In genomic region chr8:121431499-121431898, GRCm38 (mm10) we compare ENCODE assay signal across 10 mouse cellular contexts.
A peak's percentile ranks its signal among the peaks of the same experiment; 100 is the strongest.
DNase-seq lines count a peak whose midpoint lies in the region; ATAC-seq and TF ChIP-seq lines count a peak whose summit lies in the region.
"Had no signal": no experiment of that assay in that cellular context is flagged by ENCODE, and none has a peak within 500 bp of the region (broad histone marks: within the 10 kb centered on the region; RNA-seq: fewer than 3 reads in every experiment).

No protein-coding gene starts in this region.

- TF ChIP-seq POLR2A in limb, embryonic 14.5 days (IDR thresholded peaks at IDR 0.05; ENCODE audit: borderline replicate concordance, extremely low read depth, insufficient read depth, insufficient read length), result no peak

- no peak overlapping the region for H3K4me2 ChIP-seq in kidney, embryonic 16.5 days (replicated peaks; ENCODE audit: low read depth, low read length)
- H3K4me2 ChIP-seq in embryonic facial prominence, embryonic 15.5 days (replicated peaks), result no peak overlapping the region
- H3K4me2 ChIP-seq in limb, embryonic 14.5 days (replicated peaks; ENCODE audit: low read depth, low read length, severe bottlenecking), result no peak overlapping the region
- H3K4me2 ChIP-seq in liver, embryonic 12.5 days, result no peak overlapping the region
- H3K4me2 ChIP-seq: midbrain, embryonic 12.5 days had no signal

- H3K9ac ChIP-seq in kidney, embryonic 16.5 days (replicated peaks; ENCODE audit: low read length), result no peak overlapping the region
- H3K9ac ChIP-seq in embryonic facial prominence, embryonic 15.5 days, result no peak overlapping the region
- no peak overlapping the region for H3K9ac ChIP-seq in limb, embryonic 14.5 days (ENCODE audit: low read depth, low read length, severe bottlenecking)
- H3K9ac ChIP-seq in liver, embryonic 12.5 days, result no peak overlapping the region
- H3K9ac ChIP-seq: midbrain, embryonic 12.5 days had no signal

- no peaks in the 10 kb centered on the region for H3K36me3 ChIP-seq in kidney, embryonic 16.5 days (ENCODE audit: insufficient read depth, low read length)
- H3K36me3 ChIP-seq in embryonic facial prominence, embryonic 15.5 days, result no peaks in the 10 kb centered on the region
- no peaks in the 10 kb centered on the region for H3K36me3 ChIP-seq in limb, embryonic 14.5 days (ENCODE audit: control insufficient read depth, insufficient read depth, low read length)
- no peaks in the 10 kb centered on the region for H3K36me3 ChIP-seq in liver, embryonic 12.5 days
- H3K36me3 ChIP-seq: midbrain, embryonic 12.5 days had no signal

- no peak for ATAC-seq in kidney, embryonic 16.5 days (ENCODE audit: low FRiP score, low TSS enrichment)
- 0 out of 2 replicates have a peak, but pooled peaks have one; percentile 6 for ATAC-seq in embryonic facial prominence, embryonic 15.5 days (ENCODE audit: insufficient number of reproducible peaks, low FRiP score, low TSS enrichment, low read depth)
- 0 out of 2 replicates have a peak, but pooled peaks have one; percentile 23 for ATAC-seq in limb, embryonic 14.5 days (ENCODE audit: low FRiP score, low read depth)
- no peak for ATAC-seq in liver, embryonic 12.5 days
- ATAC-seq: intestine, embryonic 16.5 days had no signal

- peaks cover 19% of the 10 kb centered on the region for H3K4me1 ChIP-seq in kidney, embryonic 16.5 days (ENCODE audit: insufficient read depth, low read length)
- H3K4me1 ChIP-seq in embryonic facial prominence, embryonic 15.5 days, result peaks cover 20% of the 10 kb centered on the region
- H3K4me1 ChIP-seq in limb, embryonic 14.5 days (ENCODE audit: control insufficient read depth, insufficient read depth, low read length), result peaks cover 13% of the 10 kb centered on the region; the same call in 1 of the 2 replicates
- H3K4me1 ChIP-seq in liver, embryonic 12.5 days, result no peaks in the 10 kb centered on the region

- peak overlapping the region; percentile 23; the same call in 1 of the 2 replicates for H3K27ac ChIP-seq in kidney, embryonic 16.5 days (ENCODE audit: low read length)
- no peak overlapping the region for H3K27ac ChIP-seq in embryonic facial prominence, embryonic 15.5 days (replicated peaks)
- H3K27ac ChIP-seq in limb, embryonic 14.5 days (replicated peaks; ENCODE audit: low read depth, low read length), result peak overlapping the region; percentile 3
- no peak overlapping the region for H3K27ac ChIP-seq in liver, embryonic 12.5 days
- H3K27ac ChIP-seq: midbrain, embryonic 12.5 days had no signal

- WGBS in kidney, embryonic 16.5 days, result 46% methylated on average over 8 of the region's 8 CpGs
- 69% methylated on average over 8 of the region's 8 CpGs for WGBS in embryonic facial prominence, embryonic 15.5 days
- 79% methylated on average over 8 of the region's 8 CpGs for WGBS in limb, embryonic 14.5 days
- 68% methylated on average over 8 of the region's 8 CpGs for WGBS in liver, embryonic 12.5 days (ENCODE audit: insufficient replicate concordance)

- H3K9me3 ChIP-seq in kidney, embryonic 16.5 days (ENCODE audit: low read length), result no peaks in the 10 kb centered on the region
- no peaks in the 10 kb centered on the region for H3K9me3 ChIP-seq in embryonic facial prominence, embryonic 15.5 days (replicated peaks)
- H3K9me3 ChIP-seq in limb, embryonic 14.5 days (ENCODE audit: control insufficient read depth, low read length), result no peaks in the 10 kb centered on the region
- no peaks in the 10 kb centered on the region for H3K9me3 ChIP-seq in liver, embryonic 12.5 days (replicated peaks)
- H3K9me3 ChIP-seq: midbrain, embryonic 12.5 days had no signal

- peak; percentile 16 to 41 for DNase-seq in adrenal gland, postnatal 36 days
- DNase-seq in adrenal gland, postnatal 25 days, result no peak
- DNase-seq in kidney, adult 9 months, result no peak
- DNase-seq in limb, embryonic 14.5 days (ENCODE audit: low spot score), result peak; percentile 41
- DNase-seq in yolk sac, embryonic 10.5 days (ENCODE audit: low spot score), result no peak

- H3K27me3 ChIP-seq in kidney, embryonic 16.5 days (ENCODE audit: insufficient read depth, low read length), result no peaks in the 10 kb centered on the region
- peaks cover 8% of the 10 kb centered on the region; the same call in 1 of the 2 replicates for H3K27me3 ChIP-seq in embryonic facial prominence, embryonic 15.5 days
- H3K27me3 ChIP-seq in limb, embryonic 14.5 days (ENCODE audit: control insufficient read depth, insufficient read depth, low read length), result no peaks in the 10 kb centered on the region
- H3K27me3 ChIP-seq in liver, embryonic 12.5 days (replicated peaks), result peaks cover 16% of the 10 kb centered on the region

- H3K4me3 ChIP-seq in kidney, embryonic 16.5 days (ENCODE audit: low read length), result no peak overlapping the region
- H3K4me3 ChIP-seq in embryonic facial prominence, embryonic 15.5 days (replicated peaks), result no peak overlapping the region
- no peak overlapping the region for H3K4me3 ChIP-seq in limb, embryonic 14.5 days (replicated peaks; ENCODE audit: low read length)
- no peak overlapping the region for H3K4me3 ChIP-seq in liver, embryonic 12.5 days
- H3K4me3 ChIP-seq: midbrain, embryonic 12.5 days had no signal

Comparison
In these comparisons a context has a peak if more than half of its experiments do, and no peak if none do; other contexts are left out.
1. DNase-seq: peak in adrenal gland, postnatal 36 days (2 of 2) and limb, embryonic 14.5 days (single experiment); none in adrenal gland, postnatal 25 days (single experiment), kidney, adult 9 months (single experiment) and yolk sac, embryonic 10.5 days (single experiment).
2. ATAC-seq: peak in embryonic facial prominence, embryonic 15.5 days (single experiment) and limb, embryonic 14.5 days (single experiment); none in kidney, embryonic 16.5 days (single experiment) and liver, embryonic 12.5 days (single experiment).
3. H3K27ac ChIP-seq: peak in kidney, embryonic 16.5 days (single experiment) and limb, embryonic 14.5 days (single experiment); none in embryonic facial prominence, embryonic 15.5 days (single experiment) and liver, embryonic 12.5 days (single experiment).